In the genomic region with DNA sequence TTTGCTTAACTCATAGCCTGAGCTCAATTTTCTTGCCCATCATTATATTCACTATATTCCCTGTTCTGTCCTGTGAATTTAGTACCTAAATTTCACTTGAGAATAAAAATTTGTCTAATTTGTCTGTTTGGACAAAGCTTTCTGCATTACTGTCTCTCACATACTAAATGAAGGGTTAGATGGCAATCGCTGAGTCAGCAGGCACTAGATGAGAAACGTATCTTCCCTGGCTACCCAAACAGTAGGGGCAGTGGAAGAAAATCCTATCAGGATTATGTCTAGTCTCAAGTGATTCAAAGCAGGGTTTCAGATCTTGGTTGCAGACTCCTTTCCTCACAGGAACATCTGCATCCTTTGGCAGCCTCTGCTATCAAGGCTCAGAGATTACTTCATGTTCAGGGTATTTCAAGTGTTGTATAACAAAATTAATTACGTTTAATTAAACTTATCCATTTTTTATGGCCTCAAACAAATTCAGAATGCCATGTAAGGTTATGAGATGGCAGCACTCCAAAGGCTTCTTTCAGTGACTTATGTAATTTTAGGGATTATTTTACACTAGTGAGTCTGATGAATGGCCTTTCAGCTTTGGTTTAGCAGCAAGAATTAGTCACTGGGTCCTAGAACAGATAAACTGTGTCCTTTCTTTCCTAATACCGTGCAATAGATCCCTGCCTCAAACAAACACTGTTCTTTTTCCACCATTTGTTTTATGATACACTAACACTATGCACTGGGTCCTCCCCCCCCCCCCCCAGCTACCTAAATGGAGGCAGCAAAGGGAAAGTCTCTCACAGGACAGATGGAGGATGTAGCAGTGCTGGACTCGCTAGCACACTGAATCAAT, we compare ENCODE assay signal across 20 mouse cellular contexts.
DNase-seq lines count a peak whose midpoint lies in the region; ATAC-seq and TF ChIP-seq lines count a peak whose summit lies in the region.
"Had no signal": no experiment of that assay in that cellular context is flagged by ENCODE, and none has a peak within 500 bp of the region (broad histone marks: within the 10 kb centered on the region; RNA-seq: fewer than 3 reads in every experiment).

No protein-coding gene starts in this region.

- no peak for TF ChIP-seq EP300 in stomach, postnatal 0 days (optimal IDR thresholded peaks at IDR 0.05)

- no peak overlapping the region for H3K27ac ChIP-seq in kidney, postnatal 0 days
- no peak overlapping the region for H3K27ac ChIP-seq in stomach, embryonic 15.5 days
- H3K27ac ChIP-seq in stomach, postnatal 0 days (replicated peaks), result no peak overlapping the region
- H3K27ac ChIP-seq in liver, embryonic 12.5 days, result no peak overlapping the region
- H3K27ac ChIP-seq: forebrain, embryonic 15.5 days; gastrocnemius, adult 2 months; hindbrain, embryonic 15.5 days; neural tube, embryonic 13.5 days had no signal

- no peaks in the 10 kb centered on the region for H3K36me3 ChIP-seq in kidney, postnatal 0 days (ENCODE audit: insufficient read depth, low read length)
- H3K36me3 ChIP-seq in stomach, embryonic 15.5 days, result no peaks in the 10 kb centered on the region
- no peaks in the 10 kb centered on the region for H3K36me3 ChIP-seq in stomach, postnatal 0 days (ENCODE audit: control insufficient read depth, insufficient read depth, low read length)
- H3K36me3 ChIP-seq in liver, embryonic 12.5 days, result no peaks in the 10 kb centered on the region
- H3K36me3 ChIP-seq: forebrain, embryonic 15.5 days; neural tube, embryonic 13.5 days had no signal

- TF ChIP-seq CTCF in kidney, postnatal 0 days (IDR thresholded peaks at IDR 0.05; ENCODE audit: low read depth), result no peak
- TF ChIP-seq CTCF in stomach, postnatal 0 days (IDR thresholded peaks at IDR 0.05; ENCODE audit: low read depth), result no peak

- 72% methylated on average over 5 of the region's 5 CpGs for WGBS in kidney, postnatal 0 days
- 54% methylated on average over 5 of the region's 5 CpGs for WGBS in stomach, embryonic 15.5 days
- WGBS in stomach, postnatal 0 days, result 36% methylated on average over 5 of the region's 5 CpGs
- 76% methylated on average over 5 of the region's 5 CpGs for WGBS in liver, embryonic 12.5 days (ENCODE audit: insufficient replicate concordance)

- no peaks in the 10 kb centered on the region for H3K27me3 ChIP-seq in kidney, postnatal 0 days (ENCODE audit: insufficient read depth, low read length)
- H3K27me3 ChIP-seq in stomach, embryonic 15.5 days (replicated peaks), result no peaks in the 10 kb centered on the region
- H3K27me3 ChIP-seq in stomach, postnatal 0 days (ENCODE audit: control insufficient read depth, insufficient read depth, low read length), result no peaks in the 10 kb centered on the region
- no peaks in the 10 kb centered on the region for H3K27me3 ChIP-seq in liver, embryonic 12.5 days (replicated peaks)
- H3K27me3 ChIP-seq: forebrain, embryonic 15.5 days; hindbrain, embryonic 15.5 days; neural tube, embryonic 13.5 days had no signal

- ATAC-seq in kidney, postnatal 0 days (replicated peaks; ENCODE audit: low FRiP score, low read depth), result no peak
- peak; percentile 43; the same call in 1 of the 2 replicates for ATAC-seq in stomach, embryonic 15.5 days (ENCODE audit: insufficient read depth, low FRiP score, low read depth)
- ATAC-seq in stomach, postnatal 0 days (ENCODE audit: low FRiP score, low TSS enrichment), result no peak; the same call in 1 of the 2 replicates
- ATAC-seq in liver, embryonic 12.5 days, result no peak
- ATAC-seq: activated CD4-positive, CD25-positive, alpha-beta regulatory T cell, adult 4 months; CD4-positive, CD25-positive, alpha-beta regulatory T cell, adult 4 months; forebrain, embryonic 15.5 days had no signal

- H3K4me2 ChIP-seq in kidney, postnatal 0 days (ENCODE audit: low read length), result no peak overlapping the region
- no peak overlapping the region for H3K4me2 ChIP-seq in stomach, embryonic 15.5 days
- H3K4me2 ChIP-seq in stomach, postnatal 0 days (replicated peaks; ENCODE audit: low read depth), result no peak overlapping the region
- H3K4me2 ChIP-seq in liver, embryonic 12.5 days, result no peak overlapping the region
- H3K4me2 ChIP-seq: forebrain, embryonic 15.5 days; hindbrain, embryonic 15.5 days; neural tube, embryonic 13.5 days had no signal

- no peak overlapping the region for H3K4me3 ChIP-seq in kidney, postnatal 0 days (replicated peaks; ENCODE audit: low read depth, low read length)
- H3K4me3 ChIP-seq in stomach, embryonic 15.5 days (replicated peaks), result no peak overlapping the region
- H3K4me3 ChIP-seq in stomach, postnatal 0 days (ENCODE audit: low read depth, low read length), result no peak overlapping the region
- H3K4me3 ChIP-seq in liver, embryonic 12.5 days, result no peak overlapping the region
- H3K4me3 ChIP-seq: forebrain, embryonic 15.5 days; gastrocnemius, adult 2 months; hindbrain, embryonic 15.5 days; neural tube, embryonic 13.5 days had no signal

- no peaks in the 10 kb centered on the region for H3K9me3 ChIP-seq in kidney, postnatal 0 days (replicated peaks; ENCODE audit: low read length)
- H3K9me3 ChIP-seq in stomach, embryonic 15.5 days, result no peaks in the 10 kb centered on the region
- H3K9me3 ChIP-seq in stomach, postnatal 0 days (ENCODE audit: control insufficient read depth, low read length), result no peaks in the 10 kb centered on the region
- no peaks in the 10 kb centered on the region for H3K9me3 ChIP-seq in liver, embryonic 12.5 days (replicated peaks)
- H3K9me3 ChIP-seq: forebrain, embryonic 15.5 days; hindbrain, embryonic 15.5 days; neural tube, embryonic 13.5 days had no signal

- H3K9ac ChIP-seq in kidney, postnatal 0 days (ENCODE audit: low read depth, low read length), result no peak overlapping the region
- H3K9ac ChIP-seq in stomach, embryonic 15.5 days, result no peak overlapping the region
- H3K9ac ChIP-seq in stomach, postnatal 0 days (ENCODE audit: low read length), result no peak overlapping the region
- no peak overlapping the region for H3K9ac ChIP-seq in liver, embryonic 12.5 days
- H3K9ac ChIP-seq: forebrain, embryonic 15.5 days; hindbrain, embryonic 15.5 days; neural tube, embryonic 13.5 days had no signal

- peak; percentile 19 for DNase-seq in kidney, postnatal 0 days (ENCODE audit: low spot score)
- no peak for DNase-seq in kidney, postnatal 14 days
- DNase-seq in stomach, postnatal 0 days (ENCODE audit: low spot score), result no peak
- peak; percentile 17 for DNase-seq in brain, adult 2 months (ENCODE audit: low read depth, low spot score)
- DNase-seq in left cerebral cortex, adult 18-20 months (ENCODE audit: low spot score in 2 of 2), result no peak
- DNase-seq: embryo, embryonic 11 days; kidney, adult 8-10 months; kidney, postnatal 4 days; layer of hippocampus, postnatal 36 days; liver; right cerebral cortex, postnatal 14 days; thymus, postnatal 36 days had no signal

- no peaks in the 10 kb centered on the region for H3K4me1 ChIP-seq in kidney, postnatal 0 days (replicated peaks; ENCODE audit: insufficient read depth, low read length)
- H3K4me1 ChIP-seq in stomach, embryonic 15.5 days, result no peaks in the 10 kb centered on the region
- no peaks in the 10 kb centered on the region for H3K4me1 ChIP-seq in stomach, postnatal 0 days (replicated peaks; ENCODE audit: control insufficient read depth, insufficient read depth)
- H3K4me1 ChIP-seq in liver, embryonic 12.5 days, result no peaks in the 10 kb centered on the region
- H3K4me1 ChIP-seq: forebrain, embryonic 15.5 days; hindbrain, embryonic 15.5 days had no signal

Comparison
In these comparisons a context has a peak if more than half of its experiments do, and no peak if none do; other contexts are left out.
1. DNase-seq: peak in kidney, postnatal 0 days (single experiment) and brain, adult 2 months (single experiment); none in kidney, postnatal 14 days (single experiment), stomach, postnatal 0 days (single experiment) and left cerebral cortex, adult 18-20 months (0 of 2).